Mouse (Mus musculus): ENCODE measurements around the gene Lzic.
"Not testable (repeated sequence)": the region's sequence is repeated elsewhere in the genome, so short reads cannot be mapped to it uniquely, and the experiment has no call there.

Lzic gene

GRCm38 (mm10) chr4:149485053-149485824, at the start of gene Lzic, which contains the start of gene Nmnat1:
Gene Lzic (plus strand): TSS chr4:149485229.
Gene Nmnat1 (minus strand): TSS chr4:149485202.
- peak; percentile 94 for DNase-seq

- DNase-seq: no peak
Observed at GRCm38 (mm10) chr4:149440576-149440975, 44.5 kb upstream of the Lzic start.

GRCm38 (mm10) chr4:149442436-149442835, 42.6 kb upstream of the Lzic start:
- DNase-seq: no peak

GRCm38 (mm10) chr4:149444465-149444864, 40.6 kb upstream of the Lzic start:
- DNase-seq: no peak

- peak; percentile 82 for DNase-seq
Observed at GRCm38 (mm10) chr4:149444964-149445701, 39.9 kb upstream of the Lzic start.

- DNase-seq: peak; percentile 71
Observed at GRCm38 (mm10) chr4:149445868-149446267, 39.2 kb upstream of the Lzic start.

GRCm38 (mm10) chr4:149446309-149446708, 38.7 kb upstream of the Lzic start:
- no peak for DNase-seq

GRCm38 (mm10) chr4:149450636-149451035, 34.4 kb upstream of the Lzic start:
- no peak for DNase-seq

- peak; percentile 53 for DNase-seq
Observed at GRCm38 (mm10) chr4:149453656-149454055, 31.4 kb upstream of the Lzic start.

- DNase-seq: no peak
Observed at GRCm38 (mm10) chr4:149454263-149454662, 30.8 kb upstream of the Lzic start.

GRCm38 (mm10) chr4:149454879-149455278, 30.1 kb upstream of the Lzic start, which contains the start of gene Rbp7:
Gene Rbp7 (minus strand): TSS chr4:149454978.
- no peak for DNase-seq

GRCm38 (mm10) chr4:149457163-149457562, 27.9 kb upstream of the Lzic start:
- not testable (repeated sequence) for DNase-seq

- no peak for DNase-seq
Observed at GRCm38 (mm10) chr4:149457831-149458430, 27.1 kb upstream of the Lzic start.

- no peak for DNase-seq
Observed at GRCm38 (mm10) chr4:149458526-149458925, 26.5 kb upstream of the Lzic start.

GRCm38 (mm10) chr4:149459425-149459824, 25.6 kb upstream of the Lzic start:
- DNase-seq: no peak

- not testable (repeated sequence) for DNase-seq
Observed at GRCm38 (mm10) chr4:149460475-149460874, 24.6 kb upstream of the Lzic start.

GRCm38 (mm10) chr4:149461579-149462304, 23.3 kb upstream of the Lzic start:
- no peak for DNase-seq

GRCm38 (mm10) chr4:149462305-149462971, 22.6 kb upstream of the Lzic start:
- DNase-seq: no peak

- no peak for DNase-seq
Observed at GRCm38 (mm10) chr4:149463435-149463950, 21.5 kb upstream of the Lzic start.

GRCm38 (mm10) chr4:149469557-149469956, 15.5 kb upstream of the Lzic start:
- DNase-seq: no peak

- DNase-seq: no peak
Observed at GRCm38 (mm10) chr4:149475096-149475495, 9.9 kb upstream of the Lzic start.

- no peak for DNase-seq
Observed at GRCm38 (mm10) chr4:149477078-149477477, 8.0 kb upstream of the Lzic start, which contains the start of gene Tmem274. Gene Tmem274 (plus strand): TSS chr4:149477378.
